Mouse (Mus musculus) cerebellum, adult 2 months (tissue): Measurements from ENCODE around the gene Nr1i2. TPM values are rescaled to one million over a fixed set of nuclear protein-coding genes. Genes with fewer than 3 reads are reported as not detected.

Experiments
- DNase-seq, 2 experiments: peaks; one replicate each; pipeline ENCODE4 v3.0.0; 2021
- H3K27ac ChIP-seq: fragments of 200-500 bp; 2 replicates; pipeline ENCODE4 v1.5.1; 2012; ENCODE audit warnings: low read length, control low read depth, inconsistent platforms; ENCODE audit not compliant: insufficient read depth
- H3K27me3 ChIP-seq: fragments of 200-500 bp; 2 replicates; pipeline ENCODE4 v1.6.1; 2012; ENCODE audit warnings: inconsistent platforms, mild to moderate bottlenecking, low read length, moderate library complexity; ENCODE audit not compliant: control insufficient read depth, insufficient read depth
- H3K4me1 ChIP-seq: fragments of 200-500 bp; 2 replicates; pipeline ENCODE4 v1.6.1; 2011; ENCODE audit warnings: low read length; ENCODE audit not compliant: control insufficient read depth, insufficient read depth
- H3K4me3 ChIP-seq: fragments of 200-500 bp; replicated peaks from 2 replicates; pipeline ENCODE3; 2011; ENCODE audit warnings: mild to moderate bottlenecking, low read depth, low read length, control low read depth; ENCODE audit not compliant: insufficient read depth
- CTCF ChIP-seq: fragments of 200-500 bp; IDR thresholded peaks from 2 replicates; pipeline ENCODE4 v1.5.1; 2011; ENCODE audit warnings: low read depth, mild to moderate bottlenecking, control low read depth, low read length, moderate library complexity, borderline replicate concordance; ENCODE audit not compliant: insufficient read depth
- POLR2A ChIP-seq: fragments of 200-500 bp; IDR thresholded peaks from 2 replicates; pipeline ENCODE4 v1.6.1; 2011; ENCODE audit warnings: low read length, control low read depth, borderline replicate concordance; ENCODE audit not compliant: insufficient read depth
- WGBS: fragments of 180-500 bp; shearing (Covaris S2); methylation state at CpG from one replicate; pipeline ENCODE4 v1.1.7; 2018; 5-methylcytosine and 5-hydroxymethylcytosine counted together
- polyA plus RNA-seq: library from polyadenylated mRNA; depleted of rRNA; stranded (reverse); fragments of >200 nt; gene quantifications from 2 replicates; pipeline ENCODE4 v1.2.3, GENCODE M21; 2012

The Nr1i2 gene
- polyA plus RNA-seq, 1 experiment, result not detected

GRCm38 (mm10) chr16:38302367-38302766 is 7.7 kb upstream of the Nr1i2 start:
- WGBS, result 93% methylated on average over 13 of the region's 13 CpGs

GRCm38 (mm10) chr16:38298410-38298809 is 3.8 kb upstream of the Nr1i2 start:
- 72% methylated on average over 6 of the region's 6 CpGs for WGBS

More at GRCm38 (mm10) chr16:38302367-38302766, 7.7 kb upstream of the Nr1i2 start:
- no peak overlapping the region for H3K27ac ChIP-seq
- no peak for DNase-seq
- H3K4me1 ChIP-seq, result no peaks in the 10 kb centered on the region
- H3K4me3 ChIP-seq, result no peak overlapping the region
- H3K27me3 ChIP-seq, result no peaks in the 10 kb centered on the region
- no peak for TF ChIP-seq POLR2A
- TF ChIP-seq CTCF, result no peak

GRCm38 (mm10) chr16:38295349-38295930 is 816 bp upstream of the Nr1i2 start:
- no peaks in the 10 kb centered on the region; the same call in 1 of the 2 replicates for H3K27me3 ChIP-seq
- no peaks in the 10 kb centered on the region for H3K4me1 ChIP-seq
- no peak for DNase-seq
- no peak overlapping the region for H3K27ac ChIP-seq
- 35% methylated on average over 5 of the region's 5 CpGs for WGBS
- no peak overlapping the region for H3K4me3 ChIP-seq
- no peak for TF ChIP-seq CTCF
- TF ChIP-seq POLR2A, result no peak

More at GRCm38 (mm10) chr16:38298410-38298809, 3.8 kb upstream of the Nr1i2 start:
- Histone ChIP-seq H3K4me3 (no peak overlapping the region), H3K27me3 (no peaks in the 10 kb centered on the region; the same call in 1 of the 2 replicates), H3K4me1 (no peaks in the 10 kb centered on the region), H3K27ac (no peak overlapping the region)
- no peak for TF ChIP-seq POLR2A
- TF ChIP-seq CTCF, result no peak
- no peak for DNase-seq

GRCm38 (mm10) chr16:38290151-38290550 is 4.5 kb downstream of the Nr1i2 start:
- Histone ChIP-seq H3K27me3 (no peaks in the 10 kb centered on the region), H3K4me1 (no peaks in the 10 kb centered on the region), H3K27ac (no peak overlapping the region), H3K4me3 (no peak overlapping the region)
- TF ChIP-seq CTCF, result no peak
- no peak for TF ChIP-seq POLR2A
- DNase-seq, result no peak
- WGBS, result 72% methylated on average over 2 of the region's 2 CpGs

GRCm38 (mm10) chr16:38288851-38289250 is 5.8 kb downstream of the Nr1i2 start:
- no peak overlapping the region for H3K27ac ChIP-seq
- no peak overlapping the region for H3K4me3 ChIP-seq
- H3K27me3 ChIP-seq, result no peaks in the 10 kb centered on the region
- no peak for DNase-seq
- WGBS, result 33% methylated on average over 6 of the region's 6 CpGs
- no peaks in the 10 kb centered on the region for H3K4me1 ChIP-seq
- TF ChIP-seq CTCF, result no peak
- no peak for TF ChIP-seq POLR2A

- Histone ChIP-seq H3K27me3 (no peaks in the 10 kb centered on the region), H3K4me1 (no peaks in the 10 kb centered on the region), H3K27ac (no peak overlapping the region), H3K4me3 (no peak overlapping the region)
- WGBS, result 80% methylated on average over 3 of the region's 3 CpGs
- no peak for TF ChIP-seq CTCF
- TF ChIP-seq POLR2A, result no peak
- DNase-seq, result no peak
These were observed 6.9 kb downstream of the Nr1i2 start for GRCm38 (mm10) chr16:38287762-38288161.

GRCm38 (mm10) chr16:38287357-38287756 is 7.3 kb downstream of the Nr1i2 start:
- no peak for DNase-seq
- Histone ChIP-seq H3K4me3 (no peak overlapping the region), H3K27ac (no peak overlapping the region), H3K27me3 (no peaks in the 10 kb centered on the region), H3K4me1 (no peaks in the 10 kb centered on the region)
- 89% methylated on average over 6 of the region's 6 CpGs for WGBS
- TF ChIP-seq POLR2A, result no peak
- TF ChIP-seq CTCF, result no peak

GRCm38 (mm10) chr16:38286541-38286940 is 8.1 kb downstream of the Nr1i2 start:
- Histone ChIP-seq H3K27ac (no peak overlapping the region), H3K4me1 (no peaks in the 10 kb centered on the region), H3K4me3 (no peak overlapping the region), H3K27me3 (no peaks in the 10 kb centered on the region)
- TF ChIP-seq POLR2A, result no peak
- TF ChIP-seq CTCF, result no peak
- no peak for DNase-seq
- 27% methylated on average over 4 of the region's 4 CpGs for WGBS
